Mouse (Mus musculus) gastrocnemius, adult 8-10 months (tissue): ENCODE measurements around the gene Psmd6. TPM values are rescaled to one million over a fixed set of nuclear protein-coding genes. Genes with fewer than 3 reads are reported as not detected.
A peak's percentile ranks its signal among the peaks of the same experiment; 100 is the strongest.

Experiments used
- DNase-seq, 2 experiments: peaks; one replicate each; pipeline ENCODE4 v3.0.0; 2022; ENCODE audit warnings: low spot score in 2 of 2
- total RNA-seq, 4 experiments: library from RNA; stranded (reverse); gene quantifications; 2 replicates each; pipeline ENCODE4 v1.2.4; 2022

The Psmd6 gene
- total RNA-seq: 100 to 1,000 TPM; 145 to 169 (median 155) TPM

- peak; percentile 75 to 85 for DNase-seq
Observed at GRCm38 (mm10) chr14:14120230-14121096, at the start of gene Psmd6. TSS of gene Psmd6 (minus strand) at chr14:14120984.

- DNase-seq: no peak
Observed at GRCm38 (mm10) chr14:14110710-14111109, 10.1 kb downstream of the Psmd6 start.

- no peak for DNase-seq
Observed at GRCm38 (mm10) chr14:14104930-14105318, 15.9 kb downstream of the Psmd6 start.

GRCm38 (mm10) chr14:14104213-14104929 lies 16.4 kb downstream of the Psmd6 start:
- no peak for DNase-seq

GRCm38 (mm10) chr14:14101296-14101695 lies 19.5 kb downstream of the Psmd6 start:
- DNase-seq: no peak

- DNase-seq: no peak
Observed at GRCm38 (mm10) chr14:14100773-14101280, 20.0 kb downstream of the Psmd6 start.

- DNase-seq: peak; percentile 82 to 84
Observed at GRCm38 (mm10) chr14:14098330-14098980, 22.3 kb downstream of the Psmd6 start.

- no peak for DNase-seq
Observed at GRCm38 (mm10) chr14:14090571-14090970, 30.2 kb downstream of the Psmd6 start.

GRCm38 (mm10) chr14:14088016-14088791 lies 32.6 kb downstream of the Psmd6 start:
- no peak for DNase-seq

- no peak for DNase-seq
Observed at GRCm38 (mm10) chr14:14087348-14087747, 33.4 kb downstream of the Psmd6 start.

GRCm38 (mm10) chr14:14086711-14087263 lies 34.0 kb downstream of the Psmd6 start:
- DNase-seq: no peak

GRCm38 (mm10) chr14:14083811-14084210 lies 37.0 kb downstream of the Psmd6 start:
- no peak for DNase-seq

GRCm38 (mm10) chr14:14080604-14081194 lies 40.1 kb downstream of the Psmd6 start:
- DNase-seq: no peak

GRCm38 (mm10) chr14:14071456-14071855 lies 49.3 kb downstream of the Psmd6 start:
- no peak for DNase-seq

GRCm38 (mm10) chr14:14070541-14071315 lies 50.1 kb downstream of the Psmd6 start:
- no peak for DNase-seq

- no peak for DNase-seq
Observed at GRCm38 (mm10) chr14:14068553-14068952, 52.2 kb downstream of the Psmd6 start.

- peak; percentile 17 to 39 for DNase-seq
Observed at GRCm38 (mm10) chr14:14067648-14068472, 52.9 kb downstream of the Psmd6 start.

GRCm38 (mm10) chr14:14066241-14066640 lies 54.5 kb downstream of the Psmd6 start:
- DNase-seq: no peak

- DNase-seq: no peak
Observed at GRCm38 (mm10) chr14:14065142-14065498, 55.7 kb downstream of the Psmd6 start.
